Mouse (Mus musculus) CH12.LX (cell line): Measurements from ENCODE around the gene Ccdc65. TPM values are rescaled to one million over a fixed set of nuclear protein-coding genes. Genes with fewer than 3 reads are reported as not detected.

Experiments used
- DNase-seq: peaks from one replicate; pipeline ENCODE4 v3.0.0-alpha.2; 2013; ENCODE audit errors: extremely low read depth
- H3K27ac ChIP-seq: 2 replicates; pipeline ENCODE4 v1.5.1; 2012; ENCODE audit warnings: low read depth, mild to moderate bottlenecking, control low read depth, moderate library complexity; ENCODE audit not compliant: insufficient read depth
- H3K27me3 ChIP-seq: replicated peaks from 2 replicates; pipeline ENCODE3; 2012; ENCODE audit warnings: inconsistent platforms
- H3K36me3 ChIP-seq, 2 experiments: replicated peaks in 1 of 2; 2 replicates each; pipeline versions ENCODE3 to v1.6.1; 2012; ENCODE audit warnings: inconsistent platforms in 1 of 2, low read length in 1 of 2, mild to moderate bottlenecking in 1 of 2, mixed read lengths in 1 of 2, moderate library complexity in 1 of 2; ENCODE audit not compliant: control insufficient read depth in 1 of 2, insufficient read depth in 1 of 2
- H3K4me1 ChIP-seq, 2 experiments: 2 replicates each; pipeline ENCODE4 v1.6.1; 2012; ENCODE audit warnings: inconsistent platforms in 1 of 2, moderate library complexity in 1 of 2; ENCODE audit not compliant: insufficient read depth in 2 of 2, control insufficient read depth in 1 of 2
- H3K4me2 ChIP-seq: 2 replicates; pipeline ENCODE4 v1.6.1; 2012; ENCODE audit warnings: low read depth, mild to moderate bottlenecking, control low read depth; ENCODE audit not compliant: poor library complexity, insufficient read depth, severe bottlenecking
- H3K4me3 ChIP-seq, 3 experiments: fragments of 150-350 bp in 1 of 3; sonication (generic) in 1 of 3; replicated peaks in 1 of 3; 2 replicates each; pipeline versions ENCODE3 to v1.5.1; 2011 to 2012; ENCODE audit warnings: low read depth in 2 of 3, low read length in 2 of 3, mild to moderate bottlenecking in 2 of 3, moderate library complexity in 2 of 3, control low read depth in 1 of 3, improper control_type of control experiment in 1 of 3, inconsistent platforms in 1 of 3, mixed read lengths in 1 of 3; ENCODE audit not compliant: poor library complexity in 1 of 3
- H3K79me2 ChIP-seq: replicated peaks from 2 replicates; pipeline ENCODE4 v1.6.1; 2012; ENCODE audit warnings: mild to moderate bottlenecking, moderate library complexity; ENCODE audit not compliant: control insufficient read depth, poor library complexity, insufficient read depth, severe bottlenecking; ENCODE audit errors: extremely low read depth
- H3K9ac ChIP-seq: 2 replicates; pipeline ENCODE4 v1.6.1; 2012; ENCODE audit warnings: low read depth, mild to moderate bottlenecking, control low read depth, moderate library complexity; ENCODE audit not compliant: insufficient read depth
- H3K9me3 ChIP-seq: replicated peaks from 2 replicates; pipeline ENCODE3; 2012; ENCODE audit warnings: low read length, inconsistent platforms, mixed read lengths
- CTCF ChIP-seq, 2 experiments: IDR thresholded peaks in 1 of 2; conservative IDR thresholded peaks in 1 of 2; 2 replicates each; pipeline ENCODE4 v1.5.1; 2011 to 2012; ENCODE audit warnings: low read depth in 2 of 2, low read length in 2 of 2, improper control_type of control experiment in 1 of 2, inconsistent platforms in 1 of 2, mild to moderate bottlenecking in 1 of 2, moderate library complexity in 1 of 2
- EP300 ChIP-seq: IDR thresholded peaks from 2 replicates; pipeline ENCODE4 v1.6.1; 2011; ENCODE audit warnings: low read length, improper control_type of control experiment
- ETS1 ChIP-seq: conservative IDR thresholded peaks from 2 replicates; pipeline ENCODE4 v1.6.1; 2012; ENCODE audit warnings: low read depth, mild to moderate bottlenecking, inconsistent platforms, low read length, improper control_type of control experiment, moderate library complexity
- GABPA ChIP-seq: IDR thresholded peaks from 2 replicates; pipeline ENCODE4 v1.6.1; 2012; ENCODE audit warnings: low read depth, low read length, improper control_type of control experiment, inconsistent platforms; ENCODE audit not compliant: insufficient replicate concordance
- JUN ChIP-seq: IDR thresholded peaks from 2 replicates; pipeline ENCODE4 v1.6.1; 2011; ENCODE audit warnings: low read depth, mild to moderate bottlenecking, low read length, improper control_type of control experiment, moderate library complexity; ENCODE audit not compliant: insufficient read depth
- KAT2A ChIP-seq: IDR thresholded peaks from 2 replicates; pipeline ENCODE4 v1.6.1; 2012; ENCODE audit warnings: low read length, improper control_type of control experiment, inconsistent platforms; ENCODE audit not compliant: insufficient replicate concordance
- POLR2A ChIP-seq: IDR thresholded peaks from 2 replicates; pipeline ENCODE4 v1.6.1; 2011; ENCODE audit warnings: low read depth, mild to moderate bottlenecking, improper control_type of control experiment, low read length
- POLR2AphosphoS2 ChIP-seq: IDR thresholded peaks from 2 replicates; pipeline ENCODE4 v1.6.1; 2011; ENCODE audit warnings: low read depth, low read length, improper control_type of control experiment
- RAD21 ChIP-seq: IDR thresholded peaks from 2 replicates; pipeline ENCODE4 v1.6.1; 2011; ENCODE audit warnings: low read depth, mild to moderate bottlenecking, low read length, improper control_type of control experiment, moderate library complexity
- RCOR1 ChIP-seq: conservative IDR thresholded peaks from 2 replicates; pipeline ENCODE4 v1.6.1; 2012; ENCODE audit warnings: low read depth, mild to moderate bottlenecking, inconsistent platforms, low read length, improper control_type of control experiment
- SMC3 ChIP-seq: IDR thresholded peaks from 2 replicates; pipeline ENCODE4 v1.6.1; 2011; ENCODE audit warnings: low read depth, low read length, improper control_type of control experiment
- TCF12 ChIP-seq: IDR thresholded peaks from 2 replicates; pipeline ENCODE4 v1.6.1; 2014; ENCODE audit warnings: low read depth, mild to moderate bottlenecking, inconsistent platforms, low read length, improper control_type of control experiment
- UBTF ChIP-seq: IDR thresholded peaks from 2 replicates; pipeline ENCODE4 v1.6.1; 2012; ENCODE audit warnings: low read depth, mild to moderate bottlenecking, inconsistent platforms, low read length, improper control_type of control experiment, moderate library complexity
- USF1 ChIP-seq: IDR thresholded peaks from 2 replicates; pipeline ENCODE4 v1.6.1; 2014; ENCODE audit warnings: low read depth, mild to moderate bottlenecking, inconsistent platforms, low read length, improper control_type of control experiment
- ZC3H11A ChIP-seq: IDR thresholded peaks from 2 replicates; pipeline ENCODE4 v1.6.1; 2012; ENCODE audit warnings: low read depth, mild to moderate bottlenecking, inconsistent platforms, low read length, improper control_type of control experiment
- ZKSCAN1 ChIP-seq: IDR thresholded peaks from 2 replicates; pipeline ENCODE4 v1.6.1; 2012; ENCODE audit warnings: low read depth, inconsistent platforms, low read length, improper control_type of control experiment, borderline replicate concordance
- dilution Hi-C: fragments of 300-500 bp; cut with MboI; formaldehyde crosslinking; loops from 2 replicates; pipeline ENCODE4 v1.14.3; 2020; ENCODE audit warnings: low sequenced_read_pairs; ENCODE audit not compliant: extremely low pct_unique_long_range_greater_than_20kb, extremely low pct_ligation_motif_present
- in situ Hi-C: fragments of 300-500 bp; cut with MboI; formaldehyde crosslinking; loops from 3 replicates; pipeline ENCODE4 v1.14.3; 2019; ENCODE audit warnings: low sequenced_read_pairs, low pct_ligation_motif_present, low pct_unique_long_range_greater_than_20kb, mixed read lengths
- polyA plus RNA-seq: library from polyadenylated mRNA; unstranded; fragments of >175 nt; gene quantifications from 2 replicates; pipeline ENCODE4 v1.2.1, GENCODE M21; 2012; ENCODE audit warnings: low read depth; ENCODE audit not compliant: insufficient read length
- total RNA-seq, 2 experiments: library from RNA; depleted of rRNA; stranded (reverse); fragments of 300-350 nt in 1 of 2; fragments of >200 nt in 1 of 2; gene quantifications; 2 replicates each; pipeline ENCODE4 v1.2.3; 2012 to 2014

Ccdc65 gene
- total and polyA plus RNA-seq, 3 experiments, result 0.11 to 0.13 TPM; not detected in 1

GRCm38 (mm10) chr15:98672592-98672991 lies 35.4 kb upstream of the Ccdc65 start:
- in situ Hi-C loops, result loop anchor here (5.0 kb wide), 1 partner anchor 35 kb away; the partner anchor contains the start of gene Ccdc65
- H3K9ac ChIP-seq, result no peak overlapping the region
- TF ChIP-seq POLR2AphosphoS2, result no peak
- no peak for TF ChIP-seq UBTF
- TF ChIP-seq ZC3H11A, result no peak
- TF ChIP-seq TCF12, result no peak
- no peak for TF ChIP-seq RCOR1
- no peak for TF ChIP-seq POLR2A
- TF ChIP-seq JUN, result no peak
- TF ChIP-seq, all 38 proteins: peak for 0
- Histone ChIP-seq H3K79me2 (no peaks in the 10 kb centered on the region), H3K27me3 (no peaks in the 10 kb centered on the region), H3K27ac (no peak overlapping the region), H3K9me3 (no peaks in the 10 kb centered on the region), H3K4me1 (peaks cover 10 to 25% of the 10 kb centered on the region in 2 experiments), H3K4me2 (no peak overlapping the region), H3K36me3 (peaks cover 6 to 50% of the 10 kb centered on the region in 2 experiments), H3K4me3 (no peak overlapping the region)
- DNase-seq, result no peak
- dilution Hi-C loops, result no loop called here

DNA sequence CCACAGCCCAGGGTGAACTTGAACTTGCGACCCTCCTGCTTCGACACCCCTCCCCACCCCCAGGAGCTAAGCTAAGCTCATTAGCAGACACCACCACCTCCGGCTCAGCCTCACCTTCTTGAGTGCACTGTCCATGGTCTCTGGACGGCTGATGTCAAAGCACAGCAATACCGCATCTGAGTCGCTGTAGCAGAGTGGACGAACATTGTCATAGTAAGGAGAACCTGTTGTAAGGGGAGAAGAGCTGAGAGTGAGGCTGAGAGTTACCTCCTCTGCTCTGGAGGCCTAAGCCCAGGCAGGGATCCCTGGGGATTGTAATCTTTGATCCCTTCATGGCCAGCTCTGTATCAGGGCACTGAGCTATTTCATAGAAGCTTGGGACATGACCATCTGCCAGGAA lies 34.3 kb upstream of the Ccdc65 start:
- Histone ChIP-seq H3K4me1 (peaks cover 14 to 35% of the 10 kb centered on the region in 2 experiments), H3K4me2 (no peak overlapping the region), H3K79me2 (no peaks in the 10 kb centered on the region), H3K9ac (no peak overlapping the region), H3K27ac (no peak overlapping the region), H3K36me3 (peaks cover 6 to 50% of the 10 kb centered on the region in 2 experiments), H3K9me3 (no peaks in the 10 kb centered on the region), H3K4me3 (no peak overlapping the region), H3K27me3 (peaks cover 3% of the 10 kb centered on the region)
- in situ Hi-C loops (loop anchor here (5.0 kb wide), 1 partner anchor 34 kb away; the partner anchor contains the start of gene Ccdc65), dilution Hi-C loops (no loop called here)
- no peak for TF ChIP-seq GABPA
- TF ChIP-seq EP300, result no peak
- no peak for TF ChIP-seq ZKSCAN1
- TF ChIP-seq KAT2A, result no peak
- TF ChIP-seq USF1, result no peak
- no peak for TF ChIP-seq TCF12
- TF ChIP-seq RAD21, result no peak
- no peak for TF ChIP-seq POLR2A
- no peak for TF ChIP-seq SMC3
- no peak for TF ChIP-seq CTCF (conservative IDR thresholded peaks at IDR 0.05 in 1 of 2, IDR thresholded peaks at IDR 0.05 in 1 of 2; ENCODE audit: low read depth in 2 of 2, low read length in 2 of 2)
- TF ChIP-seq ETS1, result no peak
- no peak for DNase-seq
